Comparison of ENCODE assay signal across 8 mouse cellular contexts in the genomic region with DNA sequence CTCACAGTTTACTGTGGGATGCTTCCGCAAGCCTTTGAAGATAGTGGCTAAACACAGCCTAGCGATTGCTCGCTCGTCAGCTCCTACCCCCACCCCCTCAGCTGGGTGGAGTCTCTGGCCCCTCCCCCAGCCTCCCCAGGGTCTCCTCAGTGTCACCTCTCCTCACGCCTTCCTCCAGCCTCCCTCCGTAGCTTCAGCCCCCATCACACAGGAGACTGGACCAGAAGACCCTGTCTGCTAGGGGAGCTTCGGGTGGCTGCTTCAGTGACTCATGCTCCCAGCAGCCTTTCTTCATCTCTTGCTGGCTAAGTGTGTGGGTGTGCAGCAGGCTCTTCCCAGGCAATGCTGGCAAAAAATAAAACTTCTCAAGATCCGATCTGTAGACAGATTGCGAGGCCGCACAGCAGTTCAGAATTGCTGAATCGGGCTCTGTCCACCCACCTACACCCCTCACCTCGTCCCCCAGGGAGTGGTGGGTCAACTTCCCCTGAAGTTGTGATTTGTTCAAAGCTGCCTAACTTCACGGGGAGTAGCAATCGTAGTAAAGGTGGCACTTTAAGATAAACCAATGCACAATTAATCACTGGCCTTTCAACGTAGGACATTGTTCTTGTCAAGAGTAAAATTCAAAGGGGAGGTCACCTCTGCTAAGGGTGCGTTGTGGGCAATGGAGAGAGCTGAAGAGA.
DNase-seq lines count a peak whose midpoint lies in the region; ATAC-seq and TF ChIP-seq lines count a peak whose summit lies in the region.

No protein-coding gene starts in this region.

- peak overlapping the region; percentile 23 for H3K4me3 ChIP-seq in embryonic facial prominence, embryonic 14.5 days (ENCODE audit: low read depth, low read length)
- H3K4me3 ChIP-seq in left cerebral cortex, adult 2 months = peak overlapping the region; percentile 37

- no peak overlapping the region for H3K27ac ChIP-seq in embryonic facial prominence, embryonic 14.5 days (replicated peaks; ENCODE audit: low read depth, low read length)
- H3K27ac ChIP-seq in left cerebral cortex, adult 2 months = peak overlapping the region; percentile 88

- no peaks in the 10 kb centered on the region for H3K27me3 ChIP-seq in embryonic facial prominence, embryonic 14.5 days (replicated peaks; ENCODE audit: control insufficient read depth, insufficient read depth, low read length)

- WGBS in embryonic facial prominence, embryonic 14.5 days = 9% methylated on average over 16 of the region's 16 CpGs

- DNase-seq in kidney, postnatal 10 days = peak; percentile 47
- no peak for DNase-seq in kidney, postnatal 14 days
- DNase-seq in embryonic facial prominence, embryonic 14.5 days (ENCODE audit: low spot score) = peak; percentile 34
- DNase-seq in heart, postnatal 10 days = peak; percentile 33 to 59
- peak; percentile 43 to 56 for DNase-seq in left cerebral cortex, adult 2 months (ENCODE audit: extremely low spot score in 1 of 2, low spot score in 2 of 2)
- peak; percentile 63 to 77 for DNase-seq in lung, postnatal 4 days
- peak; percentile 57 to 69 for DNase-seq in right cerebral cortex, postnatal 36 days (ENCODE audit: low spot score in 2 of 2)
- DNase-seq in cerebellum, adult 11 months = no peak

- peak overlapping the region; percentile 51 for H3K4me2 ChIP-seq in embryonic facial prominence, embryonic 14.5 days (ENCODE audit: low read depth, low read length)

- peaks cover 13% of the 10 kb centered on the region for H3K4me1 ChIP-seq in embryonic facial prominence, embryonic 14.5 days (ENCODE audit: control insufficient read depth, insufficient read depth, low read length)

- peak overlapping the region; percentile 39; the same call in 1 of the 2 replicates for H3K9ac ChIP-seq in embryonic facial prominence, embryonic 14.5 days (ENCODE audit: low read depth, low read length)

- no peaks in the 10 kb centered on the region for H3K9me3 ChIP-seq in embryonic facial prominence, embryonic 14.5 days (ENCODE audit: control insufficient read depth, low read length)

- peak; percentile 76 for ATAC-seq in embryonic facial prominence, embryonic 14.5 days (ENCODE audit: low read depth)

- no peak for TF ChIP-seq CTCF in left cerebral cortex, adult 2 months (IDR thresholded peaks at IDR 0.05)

- H3K36me3 ChIP-seq in embryonic facial prominence, embryonic 14.5 days (ENCODE audit: control insufficient read depth, insufficient read depth, low read length) = no peaks in the 10 kb centered on the region

- intact Hi-C loops in heart, postnatal 10 days (cut with DNase I) = no loop called here
- intact Hi-C loops in left cerebral cortex, adult 2 months (cut with DNase I) = loop anchor here (2.0 to 10.0 kb wide), 3 partner anchors 35 to 317 kb away; a partner anchor contains a TSS

Comparison
In these comparisons a context has a peak if more than half of its experiments do, and no peak if none do; other contexts are left out.
1. DNase-seq: peak in kidney, postnatal 10 days (single experiment), embryonic facial prominence, embryonic 14.5 days (single experiment), heart, postnatal 10 days (2 of 2), left cerebral cortex, adult 2 months (2 of 2), lung, postnatal 4 days (2 of 2) and right cerebral cortex, postnatal 36 days (2 of 2); none in kidney, postnatal 14 days (single experiment) and cerebellum, adult 11 months (single experiment).